Mouse (Mus musculus) left cerebral cortex, postnatal 4 days (tissue): ENCODE results near the gene Pcdh9. TPM values are rescaled to one million over a fixed set of nuclear protein-coding genes. Genes with fewer than 3 reads are reported as not detected.

Source experiments
- DNase-seq: peaks from one replicate; pipeline ENCODE4 v3.0.0-alpha.2; 2022
- intact Hi-C: fragments of 180-260 bp; cut with DNase I; formaldehyde crosslinking; loops from one replicate; pipeline ENCODE4 v1.15.1; 2025
- total RNA-seq, 2 experiments: library from RNA; stranded (reverse); gene quantifications; 2 replicates each; pipeline ENCODE4 v1.2.3; 2021

Pcdh9 gene
- total RNA-seq, 2 experiments from 2014 or later = 177 to 178 TPM

GRCm38 (mm10) chr14:93066732-93067410, 823.6 kb downstream of the Pcdh9 start:
- intact Hi-C loops = no loop called here
- no peak for DNase-seq

- DNase-seq = no peak
- intact Hi-C loops = no loop called here
Measured at GRCm38 (mm10) chr14:93061824-93062620, 828.5 kb downstream of the Pcdh9 start.

GRCm38 (mm10) chr14:93058799-93059198, 831.7 kb downstream of the Pcdh9 start:
- intact Hi-C loops = no loop called here
- no peak for DNase-seq

GRCm38 (mm10) chr14:93055997-93056396, 834.5 kb downstream of the Pcdh9 start:
- no peak for DNase-seq
- intact Hi-C loops = no loop called here

- intact Hi-C loops = no loop called here
- DNase-seq = no peak
Measured at GRCm38 (mm10) chr14:93040591-93040990, 849.9 kb downstream of the Pcdh9 start.

GRCm38 (mm10) chr14:93039326-93040221, 850.9 kb downstream of the Pcdh9 start:
- DNase-seq = peak; percentile 19
- intact Hi-C loops = no loop called here

- intact Hi-C loops = no loop called here
- peak; percentile 47 for DNase-seq
Measured at GRCm38 (mm10) chr14:93009147-93010064, 881.1 kb downstream of the Pcdh9 start.
